Mouse (Mus musculus) olfactory bulb, adult 2 months (tissue): ENCODE measurements around the gene Snd1.

Source experiments
- CTCF ChIP-seq: fragments of 200-500 bp; IDR thresholded peaks from 2 replicates; pipeline ENCODE4 v1.5.1; 2012; ENCODE audit warnings: low read depth, mild to moderate bottlenecking, low read length, moderate library complexity; ENCODE audit not compliant: insufficient read depth
- POLR2A ChIP-seq: fragments of 200-500 bp; IDR thresholded peaks from 2 replicates; pipeline ENCODE4 v1.6.1; 2012; ENCODE audit warnings: mild to moderate bottlenecking, low read depth, low read length, moderate library complexity; ENCODE audit not compliant: insufficient read depth

DNA sequence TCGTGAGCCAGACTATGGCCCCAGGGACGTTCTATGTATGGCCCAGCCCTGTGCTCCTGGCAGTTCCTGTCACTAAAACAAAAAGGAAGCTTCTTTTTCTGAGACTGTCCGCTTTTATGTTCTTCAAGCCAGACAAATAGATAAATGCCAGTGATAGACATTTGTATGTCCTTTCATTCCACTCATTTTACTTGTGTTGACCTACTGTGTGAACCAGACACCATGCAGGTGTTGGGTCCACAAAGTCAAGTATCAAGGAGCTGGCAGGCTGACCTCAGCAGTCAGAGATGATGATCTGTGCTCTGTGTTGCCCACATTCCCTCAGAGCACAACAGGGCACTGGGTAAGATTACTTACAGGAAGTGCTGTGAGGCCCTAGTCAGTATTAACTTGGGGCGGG, 381.9 kb downstream of the Snd1 start:
- TF ChIP-seq CTCF (no peak), POLR2A (no peak)
